Mouse (Mus musculus) bone marrow, adult 2 months (tissue): Measurements from ENCODE around the gene Etfrf1.

Source experiments
- CTCF ChIP-seq: fragments of 200-500 bp; IDR thresholded peaks from 2 replicates; pipeline ENCODE4 v1.5.1; 2011; ENCODE audit warnings: low read length, control low read depth; ENCODE audit not compliant: control insufficient read depth, insufficient read depth
- POLR2A ChIP-seq: fragments of 200-500 bp; IDR thresholded peaks from 2 replicates; pipeline ENCODE4 v1.6.1; 2011; ENCODE audit warnings: low read depth, mild to moderate bottlenecking, control low read depth, low read length, borderline replicate concordance; ENCODE audit not compliant: control insufficient read depth

GRCm38 (mm10) chr6:145237148-145237547, 26.2 kb downstream of the Etfrf1 start:
- no peak for TF ChIP-seq CTCF
- no peak for TF ChIP-seq POLR2A
